Mouse (Mus musculus): ENCODE results near the gene Kdm5b.

GRCm38 (mm10) chr1:134646261-134646962, 86.4 kb downstream of the Kdm5b start, which contains the start of gene Syt2:
- TF ChIP-seq CTCF (conservative IDR thresholded peaks at IDR 0.05; ENCODE audit: low read length) (no peak), POU5F1 (IDR thresholded peaks at IDR 0.05; ENCODE audit: borderline replicate concordance, low read length) (no peak)
